Mouse (Mus musculus) adrenal gland, postnatal 36 days (tissue): ENCODE data around the gene Hexim2. TPM values are rescaled to one million over a fixed set of nuclear protein-coding genes. Genes with fewer than 3 reads are reported as not detected.
A peak's percentile ranks its signal among the peaks of the same experiment; 100 is the strongest.

ENCODE experiments used
- DNase-seq, 2 experiments: peaks; one replicate each; pipeline ENCODE4 v3.0.0; 2021; ENCODE audit warnings: mixed read lengths in 1 of 2
- total RNA-seq, 2 experiments: library from RNA; stranded (reverse); gene quantifications; 2 replicates each; pipeline ENCODE4 v1.2.3; 2021

Gene Hexim2
- total RNA-seq, 2 experiments from 2014 or later = 3.5 to 5.9 TPM

DNA sequence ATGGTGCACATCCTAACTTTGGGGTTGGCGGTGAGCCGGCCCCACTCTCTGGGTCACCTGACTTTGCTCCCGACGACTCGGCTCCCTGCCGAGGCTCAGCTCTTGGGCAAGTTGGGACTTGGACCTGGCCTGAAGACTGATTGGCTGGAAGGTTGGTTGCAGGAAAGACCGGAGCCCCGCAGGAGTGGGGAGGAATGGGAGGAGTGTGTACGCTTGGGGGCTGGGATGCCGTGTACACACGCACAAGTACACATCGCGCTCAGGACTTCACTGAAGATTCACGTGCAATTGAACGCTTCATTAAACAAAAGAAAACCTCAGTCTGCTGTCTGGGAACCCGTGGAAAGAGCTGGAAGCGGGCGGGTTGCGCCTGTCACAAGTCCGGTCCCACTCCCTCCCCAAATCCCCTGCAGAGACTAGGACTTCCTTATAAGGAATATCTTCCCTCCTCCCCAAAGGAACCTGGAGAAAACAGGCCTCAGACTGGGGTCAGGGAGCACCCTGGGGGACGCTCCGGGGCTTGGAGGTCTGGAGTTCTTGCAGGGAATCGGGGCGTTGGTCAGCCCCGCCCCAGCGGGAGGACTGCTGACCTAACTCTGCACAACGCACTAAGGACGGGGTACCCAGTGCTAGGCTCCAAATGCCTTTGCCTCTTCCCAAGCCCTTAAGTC is 20.2 kb upstream of the Hexim2 start:
- DNase-seq = peak; percentile 85 to 90

- DNase-seq = peak; percentile 59 to 64
Observed at GRCm38 (mm10) chr11:103112552-103112912, 19.7 kb upstream of the Hexim2 start.

DNA sequence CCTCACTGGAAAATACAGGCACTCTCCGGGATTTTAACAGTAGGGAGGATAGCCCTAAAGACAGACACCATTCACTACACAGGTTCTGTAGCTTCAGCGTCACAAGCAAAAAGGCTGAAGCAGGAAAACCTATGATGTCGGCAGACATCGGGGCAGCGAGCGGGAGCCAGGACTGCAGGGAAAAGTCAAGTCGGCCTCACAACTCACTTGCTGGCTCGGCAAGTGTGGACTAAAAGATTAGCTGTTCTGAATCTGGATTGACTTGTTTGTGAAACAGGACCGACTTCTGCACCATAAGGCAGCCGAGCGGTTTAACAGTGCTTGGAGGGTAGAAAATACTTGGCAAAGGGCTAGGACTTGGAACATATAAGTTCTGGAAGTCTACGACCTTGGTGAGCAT is 19.2 kb upstream of the Hexim2 start:
- DNase-seq = peak in 1 of 2 experiments; percentile 18

DNA sequence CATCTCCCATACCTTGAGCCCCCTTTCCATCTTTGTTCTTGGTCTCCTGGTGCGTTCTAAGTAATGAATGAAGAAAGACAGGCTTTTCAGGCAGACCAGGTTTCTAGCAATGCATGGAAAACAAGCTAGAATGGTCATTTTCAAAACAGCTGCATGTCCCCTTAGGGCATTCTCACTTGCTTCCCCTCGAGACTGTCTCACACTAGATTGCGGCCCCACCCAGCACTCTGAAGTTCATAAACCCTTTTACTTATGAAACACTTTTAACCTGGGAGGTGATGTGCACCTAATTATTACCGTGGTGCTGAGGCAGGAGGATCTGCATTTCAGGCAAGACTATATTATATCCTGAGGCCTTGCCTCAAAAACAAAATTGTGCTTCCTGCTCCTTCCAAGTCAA is 18.5 kb upstream of the Hexim2 start:
- no peak for DNase-seq

- no peak for DNase-seq
Observed at GRCm38 (mm10) chr11:103114270-103114943, 17.8 kb upstream of the Hexim2 start.

DNA sequence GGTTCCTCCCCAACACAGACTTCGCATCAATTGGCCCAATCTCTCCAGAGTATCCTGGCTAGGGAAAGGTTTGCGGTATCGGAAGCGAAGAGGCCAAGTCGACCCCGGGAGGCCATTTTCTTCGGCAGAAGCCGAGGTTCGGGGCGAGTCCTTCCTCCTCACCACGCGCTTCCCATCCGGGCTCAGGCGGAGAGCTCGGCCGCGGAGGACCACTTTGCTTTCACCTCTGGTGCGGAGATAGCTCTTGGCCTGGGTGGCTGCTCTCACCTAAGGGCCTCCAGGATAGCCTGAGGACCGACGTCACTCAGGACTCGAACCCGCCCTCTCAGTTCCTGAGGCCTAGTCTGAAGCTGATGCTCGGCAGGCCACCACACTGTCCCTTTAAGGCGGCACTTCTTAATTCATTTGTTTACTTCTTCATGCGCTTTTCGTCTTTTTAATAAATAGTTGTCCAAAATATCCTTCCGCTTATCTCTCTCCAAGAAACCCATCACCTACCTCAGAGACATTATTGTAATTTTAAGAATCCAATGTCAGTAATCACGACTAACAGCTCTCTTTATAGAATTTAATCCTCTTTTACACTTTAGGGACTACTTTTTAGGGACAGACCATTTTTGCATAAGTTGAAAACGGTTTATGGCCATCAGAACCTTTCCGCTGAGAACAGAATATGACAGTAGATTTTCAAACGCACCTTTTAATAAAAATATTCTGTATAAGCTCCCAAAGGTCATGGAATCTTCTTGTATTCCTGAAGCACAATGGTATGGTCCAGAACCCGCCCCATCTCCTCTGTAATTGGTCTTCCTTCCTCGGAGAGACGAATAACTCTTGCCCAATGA is 16.8 kb upstream of the Hexim2 start:
- peak; percentile 83 to 84 for DNase-seq

GRCm38 (mm10) chr11:103116008-103116818 is 16.0 kb upstream of the Hexim2 start, which contains the start of gene Hexim1:
Hexim1 (plus strand) TSS chr11:103116231.
- peak; percentile 99 to 100 for DNase-seq

DNA sequence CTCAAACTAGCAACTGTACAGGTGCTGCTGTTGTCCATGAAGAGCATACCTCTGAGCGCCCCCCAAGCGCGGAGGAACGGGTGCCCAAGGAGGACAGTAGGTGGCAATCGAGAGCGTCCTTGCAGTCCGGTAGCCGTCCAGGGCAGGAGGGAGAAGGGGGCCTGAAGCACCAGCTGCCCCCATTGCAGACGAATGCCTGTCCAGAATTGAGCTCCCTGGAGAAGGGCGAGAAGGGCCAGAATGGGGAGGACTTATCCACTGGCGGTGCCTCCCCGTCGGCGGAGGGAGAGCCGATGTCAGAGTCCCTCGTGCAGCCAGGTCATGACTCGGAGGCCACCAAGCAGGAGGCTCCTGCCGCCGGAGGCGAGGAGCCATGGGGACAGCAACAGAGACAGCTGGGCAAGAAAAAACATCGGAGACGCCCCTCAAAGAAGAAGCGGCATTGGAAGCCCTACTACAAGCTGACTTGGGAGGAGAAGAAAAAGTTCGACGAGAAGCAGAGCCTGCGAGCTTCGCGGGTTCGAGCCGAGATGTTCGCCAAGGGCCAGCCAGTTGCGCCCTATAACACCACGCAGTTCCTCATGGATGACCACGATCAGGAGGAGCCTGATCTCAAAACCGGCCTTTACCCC is 15.2 kb upstream of the Hexim2 start:
- DNase-seq = peak; percentile 83 to 87

DNA sequence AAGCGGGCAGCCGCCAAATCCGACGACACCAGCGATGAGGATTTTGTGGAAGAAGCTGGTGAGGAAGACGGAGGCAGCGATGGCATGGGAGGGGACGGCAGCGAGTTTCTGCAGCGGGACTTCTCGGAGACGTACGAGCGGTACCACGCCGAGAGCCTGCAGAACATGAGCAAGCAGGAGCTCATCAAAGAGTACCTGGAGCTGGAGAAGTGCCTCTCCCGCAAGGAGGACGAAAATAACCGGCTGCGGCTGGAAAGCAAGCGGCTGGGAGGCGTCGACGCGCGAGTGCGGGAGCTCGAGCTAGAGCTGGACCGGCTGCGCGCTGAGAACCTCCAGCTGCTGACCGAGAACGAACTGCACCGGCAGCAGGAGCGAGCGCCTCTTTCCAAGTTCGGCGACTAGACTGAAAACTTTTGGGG is 14.6 kb upstream of the Hexim2 start:
- DNase-seq = peak; percentile 61 to 71

DNA sequence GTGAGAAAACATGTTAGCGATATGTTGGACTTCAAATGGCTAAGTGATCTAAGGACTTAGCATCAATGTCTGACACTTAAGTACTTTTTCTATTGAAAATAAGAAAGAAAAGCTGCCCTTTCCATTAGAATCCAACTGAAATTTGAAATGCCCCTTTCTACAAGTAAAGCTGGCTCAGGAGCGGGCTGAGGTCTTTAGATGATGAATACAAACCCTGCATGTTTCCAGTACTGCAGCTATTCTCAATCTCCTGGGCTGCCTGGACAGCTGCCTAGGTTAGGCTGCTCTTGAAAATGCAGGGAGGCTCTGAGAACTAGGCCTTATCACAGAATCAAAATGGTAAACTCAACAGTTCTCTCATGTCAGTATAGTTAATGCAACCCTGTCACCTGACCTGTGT is 13.4 kb upstream of the Hexim2 start:
- no peak for DNase-seq

DNA sequence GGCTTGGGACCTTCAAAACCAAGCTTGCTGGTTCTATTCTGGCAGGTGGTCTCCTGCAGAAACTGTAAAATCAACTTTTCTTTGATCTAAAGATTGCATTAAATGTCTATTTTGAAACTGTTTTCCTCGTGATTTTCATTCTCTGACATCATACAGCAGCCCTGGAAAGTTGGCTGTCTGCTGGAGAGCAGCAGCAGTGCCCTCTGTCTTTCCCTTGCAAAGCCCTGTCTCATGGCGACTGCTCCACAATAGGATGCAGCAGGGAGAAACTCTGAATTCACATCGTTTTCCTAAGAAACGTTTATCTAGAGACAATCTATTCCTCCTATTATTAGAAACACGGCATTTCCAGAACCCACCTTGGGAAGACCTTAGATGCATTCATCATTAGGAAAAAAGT is 12.6 kb upstream of the Hexim2 start:
- peak in 1 of 2 experiments; percentile 27 for DNase-seq

DNA sequence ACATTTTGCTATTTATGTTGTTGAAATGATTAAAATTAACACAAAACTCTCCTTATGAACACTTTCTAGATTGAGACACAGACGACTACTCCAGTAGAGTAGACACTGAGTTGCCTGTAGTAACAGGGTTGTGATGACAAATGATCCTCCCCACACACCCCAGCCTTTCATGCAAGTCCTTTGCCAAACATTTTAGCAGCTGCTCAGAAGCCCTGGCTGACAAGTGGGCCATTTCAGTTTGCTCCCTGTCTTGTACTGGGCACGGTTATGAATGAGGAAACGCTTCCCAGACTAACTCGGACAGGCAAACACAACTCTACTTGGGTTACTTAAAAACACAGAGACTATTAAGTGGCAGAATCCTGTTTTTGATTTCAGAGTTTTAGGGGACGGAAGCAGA is 11.9 kb upstream of the Hexim2 start:
- no peak for DNase-seq

- DNase-seq = peak; percentile 100
Observed at GRCm38 (mm10) chr11:103132576-103133455, 587 bp downstream of the Hexim2 start.

- DNase-seq = no peak
Observed at GRCm38 (mm10) chr11:103133456-103134185, 1.4 kb downstream of the Hexim2 start.

GRCm38 (mm10) chr11:103134221-103134620 is 2.0 kb downstream of the Hexim2 start:
- peak; percentile 62 to 68 for DNase-seq

- no peak for DNase-seq
Observed at GRCm38 (mm10) chr11:103136039-103136577, 3.9 kb downstream of the Hexim2 start.

DNA sequence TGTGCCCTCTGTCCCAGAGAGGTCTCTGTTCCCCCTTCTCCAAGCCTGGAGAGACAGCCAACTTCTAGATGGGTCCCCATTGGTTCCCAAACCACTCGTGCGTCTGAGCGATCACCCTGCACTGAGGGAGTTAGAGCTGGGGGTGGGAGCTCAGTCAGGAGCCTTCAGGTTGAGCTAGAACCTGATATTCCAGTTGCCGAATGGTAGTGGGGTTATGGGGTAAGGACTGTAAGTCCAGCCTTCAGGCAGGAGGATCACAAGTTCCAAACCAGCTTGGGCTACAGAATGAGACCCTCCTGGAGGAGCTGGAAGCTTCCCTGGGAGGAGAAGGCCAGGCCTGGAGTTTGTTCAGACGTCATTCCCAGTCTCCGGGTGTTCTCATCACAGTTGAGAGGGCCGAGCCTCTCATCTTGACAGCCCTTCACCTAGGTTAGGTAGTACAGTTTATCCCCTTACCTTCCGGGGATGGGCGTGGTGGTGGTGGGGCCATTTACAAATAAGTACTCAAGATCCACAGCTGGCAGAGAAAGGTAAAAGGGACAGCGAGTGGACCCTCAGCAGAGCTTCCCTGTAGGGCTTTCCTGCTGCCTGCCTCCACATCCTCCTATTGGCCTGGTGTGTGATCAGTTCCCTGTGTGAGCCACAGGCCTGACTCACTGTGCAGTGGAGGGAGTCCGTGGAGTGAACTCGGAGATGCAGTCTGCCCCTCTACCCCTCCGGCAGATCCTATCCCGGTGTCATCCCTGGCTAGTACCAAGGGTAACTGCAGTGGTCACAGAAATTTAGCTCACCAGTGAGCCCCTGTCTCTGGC is 7.9 kb downstream of the Hexim2 start:
- no peak for DNase-seq

DNA sequence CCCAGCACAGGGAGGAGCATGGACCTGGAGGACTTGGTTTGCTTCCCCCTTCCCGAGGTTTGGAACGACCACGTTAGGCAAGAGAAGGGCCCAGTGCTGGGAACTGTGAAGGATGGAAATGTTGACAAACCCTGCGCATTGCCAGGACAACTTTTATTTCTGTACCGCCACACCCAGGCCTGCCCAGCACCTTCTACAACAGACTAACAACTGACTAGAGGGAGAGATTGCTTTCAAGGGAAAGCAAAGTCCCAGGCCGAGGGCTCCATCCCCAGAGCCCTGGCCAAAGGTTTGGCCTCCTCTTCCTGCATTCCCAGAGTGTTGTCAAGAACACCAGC is 8.5 kb downstream of the Hexim2 start:
- no peak for DNase-seq
